In genomic region chr3:144367766-144368116, GRCm38 (mm10) we compare ENCODE assay signal across 7 mouse cellular contexts.
A peak's percentile ranks its signal among the peaks of the same experiment; 100 is the strongest.
DNase-seq lines count a peak whose midpoint lies in the region; ATAC-seq and TF ChIP-seq lines count a peak whose summit lies in the region.

No protein-coding gene starts in this region.

- TF ChIP-seq CTCF in kidney, postnatal 0 days (IDR thresholded peaks at IDR 0.05; ENCODE audit: low read depth): no peak

- no peak overlapping the region for H3K4me3 ChIP-seq in kidney, postnatal 0 days (replicated peaks; ENCODE audit: low read depth, low read length)
- peak overlapping the region; percentile 26 for H3K4me3 ChIP-seq in forebrain, embryonic 14.5 days (ENCODE audit: low read depth, low read length)
- peak overlapping the region; percentile 8; the same call in 1 of the 2 replicates for H3K4me3 ChIP-seq in intestine, embryonic 14.5 days (ENCODE audit: low read depth, low read length)
- peak overlapping the region; percentile 28 for H3K4me3 ChIP-seq in neural tube, embryonic 13.5 days

- no peaks in the 10 kb centered on the region for H3K4me1 ChIP-seq in kidney, postnatal 0 days (replicated peaks; ENCODE audit: insufficient read depth, low read length)
- H3K4me1 ChIP-seq in forebrain, embryonic 14.5 days (ENCODE audit: control insufficient read depth, insufficient read depth, low read length): peaks cover 11% of the 10 kb centered on the region
- no peaks in the 10 kb centered on the region for H3K4me1 ChIP-seq in intestine, embryonic 14.5 days (replicated peaks; ENCODE audit: control insufficient read depth, insufficient read depth, low read length)
- peaks cover 13% of the 10 kb centered on the region for H3K4me1 ChIP-seq in neural tube, embryonic 13.5 days (replicated peaks)

- DNase-seq in kidney, postnatal 0 days (ENCODE audit: low spot score): no peak
- no peak for DNase-seq in kidney, adult 9 months
- no peak for DNase-seq in forebrain, embryonic 14.5 days (ENCODE audit: low spot score)
- no peak for DNase-seq in intestine, embryonic 14.5 days (ENCODE audit: low spot score)
- no peak for DNase-seq in layer of hippocampus, adult 8-10 months (ENCODE audit: low spot score in 2 of 2)

- H3K36me3 ChIP-seq in kidney, postnatal 0 days (ENCODE audit: insufficient read depth, low read length): no peaks in the 10 kb centered on the region
- no peaks in the 10 kb centered on the region for H3K36me3 ChIP-seq in forebrain, embryonic 14.5 days (ENCODE audit: control insufficient read depth, insufficient read depth, low read length)
- H3K36me3 ChIP-seq in intestine, embryonic 14.5 days (ENCODE audit: control insufficient read depth, insufficient read depth, low read length): no peaks in the 10 kb centered on the region
- no peaks in the 10 kb centered on the region for H3K36me3 ChIP-seq in neural tube, embryonic 13.5 days

- no peaks in the 10 kb centered on the region for H3K9me3 ChIP-seq in kidney, postnatal 0 days (replicated peaks; ENCODE audit: low read length)
- no peaks in the 10 kb centered on the region for H3K9me3 ChIP-seq in forebrain, embryonic 14.5 days (replicated peaks; ENCODE audit: control insufficient read depth, low read length)
- H3K9me3 ChIP-seq in intestine, embryonic 14.5 days (ENCODE audit: control insufficient read depth, low read length): no peaks in the 10 kb centered on the region
- H3K9me3 ChIP-seq in neural tube, embryonic 13.5 days: no peaks in the 10 kb centered on the region

- H3K27ac ChIP-seq in kidney, postnatal 0 days: no peak overlapping the region
- H3K27ac ChIP-seq in forebrain, embryonic 14.5 days (ENCODE audit: low read depth, low read length): no peak overlapping the region
- H3K27ac ChIP-seq in intestine, embryonic 14.5 days (ENCODE audit: low read depth): no peak overlapping the region
- H3K27ac ChIP-seq in neural tube, embryonic 13.5 days (replicated peaks): peak overlapping the region; percentile 42

- peak overlapping the region; percentile 50 for H3K4me2 ChIP-seq in kidney, postnatal 0 days (ENCODE audit: low read length)
- peak overlapping the region; percentile 48 for H3K4me2 ChIP-seq in forebrain, embryonic 14.5 days (ENCODE audit: low read length)
- peak overlapping the region; percentile 37 for H3K4me2 ChIP-seq in intestine, embryonic 14.5 days (ENCODE audit: low read length)
- peak overlapping the region; percentile 57 for H3K4me2 ChIP-seq in neural tube, embryonic 13.5 days

- no peak overlapping the region for H3K9ac ChIP-seq in kidney, postnatal 0 days (ENCODE audit: low read depth, low read length)
- H3K9ac ChIP-seq in forebrain, embryonic 14.5 days (ENCODE audit: low read length): peak overlapping the region; percentile 29
- no peak overlapping the region for H3K9ac ChIP-seq in intestine, embryonic 14.5 days (ENCODE audit: low read length)
- H3K9ac ChIP-seq in neural tube, embryonic 13.5 days: peak overlapping the region; percentile 55

- no peaks in the 10 kb centered on the region for H3K27me3 ChIP-seq in kidney, postnatal 0 days (ENCODE audit: insufficient read depth, low read length)
- no peaks in the 10 kb centered on the region for H3K27me3 ChIP-seq in forebrain, embryonic 14.5 days (replicated peaks; ENCODE audit: control insufficient read depth, insufficient read depth, low read length)
- H3K27me3 ChIP-seq in intestine, embryonic 14.5 days (replicated peaks; ENCODE audit: control insufficient read depth, insufficient read depth, low read length): no peaks in the 10 kb centered on the region
- peaks cover 11% of the 10 kb centered on the region; the same call in 1 of the 2 replicates for H3K27me3 ChIP-seq in neural tube, embryonic 13.5 days

- ATAC-seq in kidney, postnatal 0 days (replicated peaks; ENCODE audit: low FRiP score, low read depth): no peak
- peak; percentile 53 for ATAC-seq in forebrain, embryonic 14.5 days
- ATAC-seq in intestine, embryonic 14.5 days (replicated peaks; ENCODE audit: low FRiP score, low TSS enrichment, low read depth): no peak
- ATAC-seq in neural tube, embryonic 13.5 days (ENCODE audit: low read depth): peak; percentile 70
- no peak for ATAC-seq in monocyte, adult 5-6 weeks (replicated peaks; ENCODE audit: insufficient number of reproducible peaks, low FRiP score, low TSS enrichment, poor library complexity, severe bottlenecking)

- 15% methylated on average over 7 of the region's 7 CpGs for WGBS in kidney, postnatal 0 days
- WGBS in forebrain, embryonic 14.5 days: 13% methylated on average over 7 of the region's 7 CpGs
- WGBS in intestine, embryonic 14.5 days: 28% methylated on average over 7 of the region's 7 CpGs
- WGBS in neural tube, embryonic 13.5 days: 11% methylated on average over 7 of the region's 7 CpGs

Comparison
In these comparisons a context has a peak if more than half of its experiments do, and no peak if none do; other contexts are left out.
1. ATAC-seq: peak in forebrain, embryonic 14.5 days (single experiment) and neural tube, embryonic 13.5 days (single experiment); none in kidney, postnatal 0 days (single experiment), intestine, embryonic 14.5 days (single experiment) and monocyte, adult 5-6 weeks (single experiment).
2. H3K9ac ChIP-seq: peak in forebrain, embryonic 14.5 days (single experiment) and neural tube, embryonic 13.5 days (single experiment); none in kidney, postnatal 0 days (single experiment) and intestine, embryonic 14.5 days (single experiment).
3. Peak in every context shown above with its lines, with median percentiles within 50 percentile points of each other: H3K4me2 ChIP-seq.